Mouse (Mus musculus) right cerebral cortex, postnatal 14 days (tissue): ENCODE results near the gene Tfec.

Experiments used
- DNase-seq: peaks from one replicate; pipeline ENCODE4 v3.0.0; 2022

The Tfec gene

DNA sequence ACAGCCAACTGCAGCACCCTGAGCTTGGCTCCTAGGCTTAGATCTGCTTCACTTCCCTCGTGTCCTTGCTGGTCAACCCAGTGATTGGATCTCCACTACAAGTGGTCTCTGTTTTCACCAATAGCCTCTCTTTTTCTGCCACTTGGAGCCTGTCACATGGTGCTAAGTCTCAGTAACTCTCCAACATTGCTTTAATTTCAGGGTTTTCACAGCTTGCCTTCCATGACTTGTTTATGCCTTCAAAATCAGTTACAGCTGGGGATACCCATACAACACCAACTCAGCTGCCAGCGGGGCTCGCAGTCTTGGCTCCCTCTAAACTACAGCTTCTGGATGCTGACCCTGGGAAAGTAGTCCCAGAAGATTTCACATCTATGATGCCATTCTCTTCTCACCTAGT, 113.1 kb downstream of the Tfec start:
- no peak for DNase-seq
